Mouse (Mus musculus) heart, postnatal 0 days (tissue): ENCODE data around the gene Taf5l.

Source experiments
- CTCF ChIP-seq: IDR thresholded peaks from 2 replicates; pipeline ENCODE4 v1.5.1; 2016; ENCODE audit warnings: antibody characterized with exemption, control low read depth, low read depth
- EP300 ChIP-seq: IDR thresholded peaks from 2 replicates; pipeline ENCODE4 v1.6.1; 2016; ENCODE audit warnings: antibody characterized with exemption, low read depth

- TF ChIP-seq CTCF (no peak), EP300 (0 out of 2 replicates have a peak, but pooled peaks have one; percentile 65)
Observed at GRCm38 (mm10) chr8:124066325-124067058, 45.3 kb upstream of the Taf5l start.
